Mouse (Mus musculus): Measurements from ENCODE around the gene Gp9.

GRCm38 (mm10) chr6:87755196-87755595 is 22.7 kb upstream of the Gp9 start:
- no peak for TF ChIP-seq CTCF (IDR thresholded peaks at IDR 0.05; ENCODE audit: control insufficient read depth, insufficient read depth, low read length)
- TF ChIP-seq POLR2A (IDR thresholded peaks at IDR 0.05; ENCODE audit: borderline replicate concordance, control insufficient read depth, low read depth, low read length) = no peak
